Mouse (Mus musculus) liver, postnatal 0 days (tissue): ENCODE results near the gene Atrn. TPM values are rescaled to one million over a fixed set of nuclear protein-coding genes. Genes with fewer than 3 reads are reported as not detected.

Source experiments
- ATAC-seq: fragments of 200-750 bp; cut with Nextera tagmentation; 2 replicates; pipeline ENCODE4 v1.8.0; 2017; ENCODE audit warnings: mild to moderate bottlenecking, moderate library complexity
- DNase-seq: peaks from one replicate; pipeline ENCODE4 v3.0.0-alpha.2; 2016
- H3K27ac ChIP-seq: fragments of 300-500 bp; sonication (generic); 2 replicates; pipeline ENCODE4 v1.5.1; 2014; ENCODE audit warnings: antibody characterized with exemption, moderate library complexity, mild to moderate bottlenecking, low read depth
- H3K27me3 ChIP-seq: fragments of 300-500 bp; sonication (generic); 2 replicates; pipeline ENCODE4 v1.6.1; 2014; ENCODE audit warnings: low read length, control low read depth, mixed read lengths; ENCODE audit not compliant: insufficient read depth
- H3K36me3 ChIP-seq: fragments of 300-500 bp; sonication (generic); replicated peaks from 2 replicates; pipeline ENCODE4 v1.6.1; 2014; ENCODE audit warnings: mild to moderate bottlenecking, control low read depth, low read length, moderate library complexity, mixed read lengths; ENCODE audit not compliant: insufficient read depth
- H3K4me1 ChIP-seq: fragments of 300-500 bp; sonication (generic); 2 replicates; pipeline ENCODE4 v1.6.1; 2014; ENCODE audit warnings: antibody characterized with exemption, mild to moderate bottlenecking, control low read depth; ENCODE audit not compliant: insufficient read depth
- H3K4me2 ChIP-seq: fragments of 300-500 bp; sonication (generic); 2 replicates; pipeline ENCODE4 v1.6.1; 2014; ENCODE audit warnings: low read depth, mild to moderate bottlenecking, low read length, moderate library complexity, mixed read lengths
- H3K4me3 ChIP-seq: fragments of 300-500 bp; sonication (generic); 2 replicates; pipeline ENCODE4 v1.5.1; 2014; ENCODE audit warnings: low read depth, low read length
- H3K9ac ChIP-seq: fragments of 300-500 bp; sonication (generic); replicated peaks from 2 replicates; pipeline ENCODE4 v1.6.1; 2014; ENCODE audit warnings: mild to moderate bottlenecking, moderate library complexity
- H3K9me3 ChIP-seq: fragments of 300-500 bp; sonication (generic); 2 replicates; pipeline ENCODE4 v1.6.1; 2016; ENCODE audit warnings: mild to moderate bottlenecking, control low read depth, low read length, mixed read lengths
- CTCF ChIP-seq: sonication (generic); IDR thresholded peaks from 2 replicates; pipeline ENCODE4 v1.5.1; 2016; ENCODE audit warnings: antibody characterized with exemption, low read depth
- EP300 ChIP-seq: IDR thresholded peaks from 2 replicates; pipeline ENCODE4 v1.6.1; 2016; ENCODE audit warnings: antibody characterized with exemption, low read depth, mild to moderate bottlenecking
- WGBS: fragments of 180-500 bp; shearing (Covaris S2); extraction: QIAGEN DNeasy Blood & Tissue Kit; methylation state at CpG from one replicate; pipeline ENCODE4 v1.1.7; 2014; ENCODE audit not compliant: insufficient replicate concordance; 5-methylcytosine and 5-hydroxymethylcytosine counted together
- polyA plus RNA-seq: library from polyadenylated mRNA; unstranded; fragments of >200 nt; fragmentation: Nextera tagmentation; extraction: Ambion mirVana; gene quantifications from 2 replicates; pipeline ENCODE4 v1.2.1, GENCODE M21; 2015

Atrn gene
- polyA plus RNA-seq, 1 experiment from 2014 or later, result 6.3 TPM

DNA sequence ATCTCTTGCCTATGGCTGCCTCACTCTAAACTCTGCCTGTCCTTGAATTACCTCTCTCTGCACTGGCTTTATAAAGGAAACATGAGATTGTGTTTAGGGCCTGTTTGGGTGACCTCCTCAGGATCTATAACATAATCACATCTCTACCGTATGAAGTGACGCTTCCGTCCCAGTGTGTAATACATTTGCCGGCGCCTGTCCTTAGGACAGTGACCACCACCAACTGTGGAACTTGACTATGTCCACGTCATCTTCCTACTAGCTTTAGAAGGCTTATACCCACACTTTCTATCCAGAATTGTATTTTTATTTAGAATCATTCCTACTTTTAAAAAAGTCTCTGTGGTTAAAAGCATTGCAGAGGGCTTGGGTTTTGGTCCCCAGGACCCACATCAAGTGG lies 131.9 kb downstream of the Atrn start:
- Histone ChIP-seq H3K4me1 (peaks cover 5% of the 10 kb centered on the region; the same call in 1 of the 2 replicates), H3K27me3 (peaks cover 45% of the 10 kb centered on the region), H3K27ac (no peak overlapping the region), H3K9ac (no peak overlapping the region), H3K4me3 (no peak overlapping the region), H3K4me2 (no peak overlapping the region), H3K36me3 (no peaks in the 10 kb centered on the region), H3K9me3 (peaks cover 4% of the 10 kb centered on the region)
- TF ChIP-seq CTCF (no peak), EP300 (no peak)
- 87% methylated on average over 6 of the region's 6 CpGs for WGBS
- DNase-seq, result no peak
- ATAC-seq, result no peak

GRCm38 (mm10) chr2:131038675-131039074 lies 132.4 kb downstream of the Atrn start:
- H3K4me2 ChIP-seq, result no peak overlapping the region
- no peak overlapping the region for H3K9ac ChIP-seq
- H3K27ac ChIP-seq, result no peak overlapping the region
- H3K36me3 ChIP-seq, result no peaks in the 10 kb centered on the region
- peaks cover 2% of the 10 kb centered on the region for H3K9me3 ChIP-seq
- 76% methylated on average over 5 of the region's 5 CpGs for WGBS
- no peak overlapping the region for H3K4me3 ChIP-seq
- H3K4me1 ChIP-seq, result peaks cover 5% of the 10 kb centered on the region; the same call in 1 of the 2 replicates
- DNase-seq, result no peak
- peaks cover 47% of the 10 kb centered on the region for H3K27me3 ChIP-seq
- no peak for ATAC-seq
- TF ChIP-seq CTCF, result no peak
- no peak for TF ChIP-seq EP300

- no peak overlapping the region for H3K9ac ChIP-seq
- H3K4me2 ChIP-seq, result peak overlapping the region; percentile 67
- no peak overlapping the region for H3K27ac ChIP-seq
- no peak for DNase-seq
- no peaks in the 10 kb centered on the region for H3K36me3 ChIP-seq
- H3K4me3 ChIP-seq, result peak overlapping the region; percentile 36
- no peaks in the 10 kb centered on the region for H3K9me3 ChIP-seq
- H3K4me1 ChIP-seq, result peaks cover 16% of the 10 kb centered on the region
- 4% methylated on average over 107 of the region's 115 CpGs for WGBS
- ATAC-seq, result no peak
- peaks cover 47% of the 10 kb centered on the region for H3K27me3 ChIP-seq
- no peak for TF ChIP-seq CTCF
- TF ChIP-seq EP300, result no peak
These were observed 134.8 kb downstream of the Atrn start for GRCm38 (mm10) chr2:131040854-131041825.

- WGBS, result 77% methylated on average over 2 of the region's 2 CpGs
- DNase-seq, result no peak
- TF ChIP-seq EP300, result no peak
- TF ChIP-seq CTCF, result no peak
- no peak within 1 kb of the TSS for H3K4me3 ChIP-seq
- H3K36me3 ChIP-seq, result no peaks in the 10 kb centered on the region
- H3K9me3 ChIP-seq, result no peaks in the 10 kb centered on the region
- H3K27ac ChIP-seq, result no peak within 1 kb of the TSS
- peak within 1 kb of the TSS; percentile 67; the same call in 1 of the 2 replicates for H3K4me2 ChIP-seq
- H3K27me3 ChIP-seq, result peaks cover 47% of the 10 kb centered on the region
- no peak for ATAC-seq
- peaks cover 16% of the 10 kb centered on the region for H3K4me1 ChIP-seq
- H3K9ac ChIP-seq, result no peak within 1 kb of the TSS
These were observed 136.7 kb downstream of the Atrn start, which contains the start of gene Gfra4 for GRCm38 (mm10) chr2:131042988-131043387. TSS of gene Gfra4 (minus strand) at chr2:131043088.

GRCm38 (mm10) chr2:131044354-131044852 lies 138.1 kb downstream of the Atrn start:
- H3K27me3 ChIP-seq, result peaks cover 40% of the 10 kb centered on the region
- no peak overlapping the region for H3K27ac ChIP-seq
- H3K4me2 ChIP-seq, result no peak overlapping the region
- WGBS, result 16% methylated on average over 7 of the region's 7 CpGs
- H3K9ac ChIP-seq, result no peak overlapping the region
- no peak overlapping the region for H3K4me3 ChIP-seq
- ATAC-seq, result no peak
- no peaks in the 10 kb centered on the region for H3K36me3 ChIP-seq
- no peaks in the 10 kb centered on the region for H3K9me3 ChIP-seq
- no peak for DNase-seq
- no peak for TF ChIP-seq EP300
- TF ChIP-seq CTCF, result peak; percentile 47
- H3K4me1 ChIP-seq, result peaks cover 16% of the 10 kb centered on the region

DNA sequence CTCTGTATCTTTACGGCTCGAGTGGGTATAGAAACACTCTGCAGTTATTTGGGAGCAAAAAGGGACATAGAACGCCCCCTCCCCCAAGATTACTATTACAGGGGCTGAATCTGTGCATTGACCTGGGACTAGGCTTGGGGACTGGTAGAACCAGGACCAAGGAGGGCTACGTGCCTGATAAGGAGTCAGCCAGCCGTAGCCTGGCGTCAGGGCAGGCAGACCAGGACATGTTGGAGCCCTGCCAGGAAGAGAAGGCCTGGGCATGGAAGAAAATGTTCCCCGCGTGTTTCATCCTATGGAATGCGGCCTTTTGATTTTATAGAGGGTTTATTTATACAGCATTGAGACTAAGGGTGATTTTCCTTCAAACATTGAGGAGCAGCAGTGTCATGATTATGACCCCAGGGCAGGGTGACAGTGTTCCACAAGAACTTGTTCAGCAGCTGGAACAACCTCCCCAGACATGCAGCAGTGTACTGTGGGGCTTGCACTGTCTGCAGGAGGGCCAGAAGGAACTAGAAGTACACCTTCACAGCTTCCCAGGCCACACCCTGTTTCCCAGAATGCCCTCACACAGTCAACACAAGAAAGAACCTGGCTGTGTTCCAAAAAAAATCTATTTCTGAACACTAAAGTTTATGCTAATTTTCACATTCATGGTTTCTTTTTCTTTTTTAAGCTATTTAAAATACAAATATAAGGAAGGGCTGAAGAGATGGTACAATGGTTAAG lies 138.9 kb downstream of the Atrn start:
- no peaks in the 10 kb centered on the region for H3K9me3 ChIP-seq
- H3K4me3 ChIP-seq, result no peak overlapping the region
- no peak for ATAC-seq
- TF ChIP-seq EP300 (no peak), CTCF (no peak)
- H3K4me2 ChIP-seq, result no peak overlapping the region
- H3K27me3 ChIP-seq, result peaks cover 32% of the 10 kb centered on the region
- WGBS, result 70% methylated on average over 9 of the region's 9 CpGs
- H3K36me3 ChIP-seq, result no peaks in the 10 kb centered on the region
- DNase-seq, result no peak
- H3K27ac ChIP-seq, result no peak overlapping the region
- peaks cover 16% of the 10 kb centered on the region for H3K4me1 ChIP-seq
- H3K9ac ChIP-seq, result no peak overlapping the region
